Mouse (Mus musculus): ENCODE measurements around the gene Gtpbp3. TPM values are rescaled to one million over a fixed set of nuclear protein-coding genes. Genes with fewer than 3 reads are reported as not detected.
"Not testable (repeated sequence)": the region's sequence is repeated elsewhere in the genome, so short reads cannot be mapped to it uniquely, and the experiment has no call there.

The Gtpbp3 gene
- polyA plus RNA-seq, 1 experiment from 2014 or later: 4.6 TPM

GRCm38 (mm10) chr8:71516786-71517185 is 28.9 kb downstream of the Gtpbp3 start:
- DNase-seq (ENCODE audit: low spot score, missing footprints) (peak; percentile 88), ATAC-seq (ENCODE audit: low FRiP score) (no peak)
- Histone ChIP-seq H3K4me3 (ENCODE audit: low read depth, low read length) (no peak overlapping the region), H3K9ac (ENCODE audit: low read length) (no peak overlapping the region), H3K4me1 (ENCODE audit: control insufficient read depth, insufficient read depth, low read length) (peaks cover 7% of the 10 kb centered on the region), H3K27ac (ENCODE audit: low read depth, low read length) (no peak overlapping the region), H3K27me3 (ENCODE audit: control insufficient read depth, insufficient read depth, low read length) (no peaks in the 10 kb centered on the region), H3K9me3 (ENCODE audit: control insufficient read depth, low read length) (no peaks in the 10 kb centered on the region), H3K4me2 (no peak overlapping the region), H3K36me3 (ENCODE audit: control insufficient read depth, insufficient read depth, low read length) (no peaks in the 10 kb centered on the region)
- 25% methylated on average over 6 of the region's 6 CpGs for WGBS

- not testable (repeated sequence) for H3K27ac ChIP-seq (ENCODE audit: low read depth, low read length); H3K4me2 ChIP-seq; ATAC-seq (ENCODE audit: low FRiP score); H3K9ac ChIP-seq (ENCODE audit: low read length); H3K36me3 ChIP-seq (ENCODE audit: control insufficient read depth, insufficient read depth, low read length); H3K9me3 ChIP-seq (ENCODE audit: control insufficient read depth, low read length); H3K4me3 ChIP-seq (ENCODE audit: low read depth, low read length); H3K27me3 ChIP-seq (ENCODE audit: control insufficient read depth, insufficient read depth, low read length); H3K4me1 ChIP-seq (ENCODE audit: control insufficient read depth, insufficient read depth, low read length)
- DNase-seq (ENCODE audit: low spot score, missing footprints): peak; percentile 97
- 54% methylated on average over 9 of the region's 10 CpGs for WGBS
Measured at GRCm38 (mm10) chr8:71519037-71519825, 31.3 kb downstream of the Gtpbp3 start.

GRCm38 (mm10) chr8:71521634-71522033 is 33.7 kb downstream of the Gtpbp3 start:
- Histone ChIP-seq H3K4me1 (ENCODE audit: control insufficient read depth, insufficient read depth, low read length) (peaks cover 7% of the 10 kb centered on the region), H3K36me3 (ENCODE audit: control insufficient read depth, insufficient read depth, low read length) (no peaks in the 10 kb centered on the region), H3K4me2 (no peak overlapping the region), H3K4me3 (ENCODE audit: low read depth, low read length) (no peak overlapping the region), H3K9ac (ENCODE audit: low read length) (no peak overlapping the region), H3K27me3 (ENCODE audit: control insufficient read depth, insufficient read depth, low read length) (peaks cover 24% of the 10 kb centered on the region), H3K9me3 (ENCODE audit: control insufficient read depth, low read length) (no peaks in the 10 kb centered on the region), H3K27ac (ENCODE audit: low read depth, low read length) (no peak overlapping the region)
- ATAC-seq (ENCODE audit: low FRiP score) (peak; percentile 83), DNase-seq (ENCODE audit: low spot score, missing footprints) (peak; percentile 100)
- 3% methylated on average over 17 of the region's 17 CpGs for WGBS

GRCm38 (mm10) chr8:71525226-71526050 is 37.5 kb downstream of the Gtpbp3 start, which contains the start of gene Ccdc194:
Gene Ccdc194, minus strand, starts transcription at chr8:71525711.
- no peak for ATAC-seq (ENCODE audit: low FRiP score)
- Histone ChIP-seq H3K4me2 (0 out of 2 replicates have a peak within 1 kb of the TSS, but pooled peaks have one; percentile 13), H3K9me3 (ENCODE audit: control insufficient read depth, low read length) (no peaks in the 10 kb centered on the region), H3K27me3 (ENCODE audit: control insufficient read depth, insufficient read depth, low read length) (peaks cover 25% of the 10 kb centered on the region), H3K27ac (ENCODE audit: low read depth, low read length) (no peak within 1 kb of the TSS), H3K9ac (ENCODE audit: low read length) (no peak within 1 kb of the TSS), H3K4me1 (ENCODE audit: control insufficient read depth, insufficient read depth, low read length) (no peaks in the 10 kb centered on the region), H3K4me3 (ENCODE audit: low read depth, low read length) (no peak within 1 kb of the TSS; the same call in 1 of the 2 replicates), H3K36me3 (ENCODE audit: control insufficient read depth, insufficient read depth, low read length) (no peaks in the 10 kb centered on the region)
- WGBS: 6% methylated on average over 46 of the region's 46 CpGs
- peak; percentile 91 for DNase-seq (ENCODE audit: low spot score, missing footprints)

- Histone ChIP-seq H3K4me2 (no peak overlapping the region), H3K27me3 (ENCODE audit: control insufficient read depth, insufficient read depth, low read length) (peaks cover 25% of the 10 kb centered on the region), H3K9ac (ENCODE audit: low read length) (no peak overlapping the region), H3K36me3 (ENCODE audit: control insufficient read depth, insufficient read depth, low read length) (no peaks in the 10 kb centered on the region), H3K27ac (ENCODE audit: low read depth, low read length) (no peak overlapping the region), H3K9me3 (ENCODE audit: control insufficient read depth, low read length) (no peaks in the 10 kb centered on the region), H3K4me3 (ENCODE audit: low read depth, low read length) (no peak overlapping the region), H3K4me1 (ENCODE audit: control insufficient read depth, insufficient read depth, low read length) (no peaks in the 10 kb centered on the region)
- no peak for ATAC-seq (ENCODE audit: low FRiP score)
- peak; percentile 88 for DNase-seq (ENCODE audit: low spot score, missing footprints)
- WGBS: 5% methylated on average over 6 of the region's 6 CpGs
Measured at GRCm38 (mm10) chr8:71526272-71526671, 38.4 kb downstream of the Gtpbp3 start.

- Histone ChIP-seq H3K4me3 (ENCODE audit: low read depth, low read length) (no peak overlapping the region), H3K9ac (ENCODE audit: low read length) (no peak overlapping the region), H3K4me1 (ENCODE audit: control insufficient read depth, insufficient read depth, low read length) (no peaks in the 10 kb centered on the region), H3K4me2 (no peak overlapping the region), H3K27me3 (ENCODE audit: control insufficient read depth, insufficient read depth, low read length) (peaks cover 25% of the 10 kb centered on the region), H3K27ac (ENCODE audit: low read depth, low read length) (no peak overlapping the region), H3K36me3 (ENCODE audit: control insufficient read depth, insufficient read depth, low read length) (no peaks in the 10 kb centered on the region), H3K9me3 (ENCODE audit: control insufficient read depth, low read length) (no peaks in the 10 kb centered on the region)
- WGBS: 40% methylated on average over 3 of the region's 3 CpGs
- no peak for DNase-seq (ENCODE audit: low spot score, missing footprints)
- no peak for ATAC-seq (ENCODE audit: low FRiP score)
Measured at GRCm38 (mm10) chr8:71527162-71527870, 39.4 kb downstream of the Gtpbp3 start.

GRCm38 (mm10) chr8:71528362-71529073 is 40.6 kb downstream of the Gtpbp3 start:
- no peaks in the 10 kb centered on the region for H3K4me1 ChIP-seq (ENCODE audit: control insufficient read depth, insufficient read depth, low read length)
- no peak overlapping the region for H3K4me3 ChIP-seq (ENCODE audit: low read depth, low read length)
- no peak overlapping the region for H3K4me2 ChIP-seq
- WGBS: 77% methylated on average over 11 of the region's 11 CpGs
- no peaks in the 10 kb centered on the region for H3K36me3 ChIP-seq (ENCODE audit: control insufficient read depth, insufficient read depth, low read length)
- no peak overlapping the region for H3K9ac ChIP-seq (ENCODE audit: low read length)
- ATAC-seq (ENCODE audit: low FRiP score): no peak
- no peak for DNase-seq (ENCODE audit: low spot score, missing footprints)
- peaks cover 25% of the 10 kb centered on the region for H3K27me3 ChIP-seq (ENCODE audit: control insufficient read depth, insufficient read depth, low read length)
- H3K9me3 ChIP-seq (ENCODE audit: control insufficient read depth, low read length): no peaks in the 10 kb centered on the region
- H3K27ac ChIP-seq (ENCODE audit: low read depth, low read length): no peak overlapping the region

- H3K36me3 ChIP-seq (ENCODE audit: control insufficient read depth, insufficient read depth, low read length); H3K4me2 ChIP-seq; ATAC-seq (ENCODE audit: low FRiP score); H3K27me3 ChIP-seq (ENCODE audit: control insufficient read depth, insufficient read depth, low read length); H3K4me1 ChIP-seq (ENCODE audit: control insufficient read depth, insufficient read depth, low read length); H3K27ac ChIP-seq (ENCODE audit: low read depth, low read length); H3K4me3 ChIP-seq (ENCODE audit: low read depth, low read length); H3K9me3 ChIP-seq (ENCODE audit: control insufficient read depth, low read length); H3K9ac ChIP-seq (ENCODE audit: low read length): not testable (repeated sequence)
- peak; percentile 82 for DNase-seq (ENCODE audit: low spot score, missing footprints)
- WGBS: 67% methylated on average over 5 of the region's 12 CpGs
Measured at GRCm38 (mm10) chr8:71530735-71531467, 43.0 kb downstream of the Gtpbp3 start.

Measured in midbrain, embryonic 11.5 days (tissue).